Mouse (Mus musculus): ENCODE measurements around the gene Hlcs. TPM values are rescaled to one million over a fixed set of nuclear protein-coding genes. Genes with fewer than 3 reads are reported as not detected.

Hlcs gene
- 17.5 and 19.3 TPM in 2 replicates for polyA plus RNA-seq (2012; rRNA removed)

DNA sequence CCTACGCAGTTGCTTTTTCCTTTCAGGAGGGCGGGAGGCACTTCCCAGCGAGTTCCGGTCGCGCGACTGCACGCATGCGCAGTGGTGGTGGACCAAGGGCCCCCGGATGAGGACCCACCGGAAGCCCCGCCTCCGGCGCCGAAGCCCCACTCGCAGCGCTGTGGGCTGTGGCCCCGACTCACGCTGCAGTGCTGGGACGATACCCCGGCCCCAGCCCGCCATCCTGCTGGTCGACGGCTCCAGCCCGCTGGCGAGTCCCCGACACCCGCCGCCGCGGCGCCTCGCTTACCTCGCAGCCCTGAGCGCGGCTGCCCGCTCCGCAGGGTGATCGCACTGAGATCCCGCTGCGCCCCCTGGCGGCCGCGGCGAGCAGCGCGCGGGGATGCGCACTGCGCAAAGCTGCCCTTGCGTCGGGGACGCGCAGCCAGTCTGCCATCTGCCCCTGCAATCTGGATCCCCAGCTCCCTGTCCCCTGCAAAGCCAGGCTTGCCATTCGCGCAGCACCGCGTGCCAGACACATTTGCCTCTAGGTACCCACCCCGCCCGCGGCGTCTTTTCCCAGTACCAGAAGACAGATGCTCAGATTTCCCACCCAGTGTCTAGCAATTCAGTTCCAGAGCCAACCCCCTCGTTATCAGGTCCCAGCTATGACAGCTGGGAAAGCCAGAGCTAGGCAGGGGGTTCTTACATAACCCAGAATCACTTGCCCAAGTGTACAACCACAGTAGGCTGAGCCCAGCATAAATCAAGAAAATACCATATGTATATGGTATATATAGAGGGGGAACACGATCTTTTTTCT, at the start of gene Hlcs:
Gene Hlcs, minus strand, starts transcription at position 343 of the 802 bp plus-strand sequence.
- no peaks in the 10 kb centered on the region for H3K27me3 ChIP-seq (ENCODE audit: control insufficient read depth, insufficient read depth, low read length)
- H3K4me1 ChIP-seq (ENCODE audit: control insufficient read depth, insufficient read depth, low read length) = peaks cover 15% of the 10 kb centered on the region
- TF ChIP-seq CTCF (IDR thresholded peaks at IDR 0.05; ENCODE audit: borderline replicate concordance, insufficient read depth, low read depth, low read length) (peak; percentile 84), POLR2A (IDR thresholded peaks at IDR 0.05; ENCODE audit: borderline replicate concordance, insufficient read depth, low read length) (peak; percentile 69)
- 1% methylated on average over 62 of the region's 64 CpGs for WGBS
- H3K27ac ChIP-seq (ENCODE audit: insufficient read depth, low read length) = peak within 1 kb of the TSS; percentile 99
- DNase-seq = peak; percentile 98 to 99
- H3K4me3 ChIP-seq (replicated peaks; ENCODE audit: insufficient read depth, low read depth, low read length) = peak within 1 kb of the TSS; percentile 64

DNA sequence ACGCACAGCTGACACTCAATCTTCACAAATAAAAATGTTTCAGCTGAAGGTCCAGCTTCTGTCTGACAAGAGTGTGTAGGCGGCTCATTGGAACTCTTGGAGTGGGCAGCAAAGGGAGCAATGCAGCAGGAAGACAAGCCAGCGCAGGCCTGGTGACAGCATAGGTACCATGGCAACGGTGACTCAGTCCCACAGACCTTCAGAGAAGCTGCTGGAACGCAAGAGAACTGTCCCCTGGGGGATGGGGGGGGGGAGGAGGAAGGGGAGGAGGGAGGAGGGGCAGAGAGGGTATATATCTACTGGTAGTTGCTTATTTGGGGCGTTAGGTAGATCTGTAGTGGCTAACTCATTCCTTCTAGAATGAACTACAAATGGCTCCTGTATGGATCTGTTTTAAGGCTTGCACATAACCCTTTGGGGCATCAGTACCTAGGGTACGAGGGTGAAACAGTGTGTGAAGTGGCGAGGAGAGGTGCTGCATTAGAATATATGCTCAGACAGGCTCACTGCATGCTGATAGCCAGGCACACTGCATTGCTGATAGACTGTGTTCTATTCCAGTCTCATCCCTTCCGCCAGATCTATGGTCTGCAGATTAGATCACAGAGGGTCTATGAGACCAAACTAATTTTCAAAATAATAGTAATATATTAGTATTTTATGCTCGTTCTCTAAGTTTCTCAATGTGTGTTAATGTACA, 49.0 kb upstream of the Hlcs start:
- Histone ChIP-seq H3K4me1 (ENCODE audit: control insufficient read depth, insufficient read depth, low read length) (peaks cover 5% of the 10 kb centered on the region), H3K4me3 (replicated peaks; ENCODE audit: insufficient read depth, low read depth, low read length) (no peak overlapping the region), H3K27ac (ENCODE audit: insufficient read depth, low read length) (no peak overlapping the region), H3K27me3 (ENCODE audit: control insufficient read depth, insufficient read depth, low read length) (no peaks in the 10 kb centered on the region)
- TF ChIP-seq CTCF (IDR thresholded peaks at IDR 0.05; ENCODE audit: borderline replicate concordance, insufficient read depth, low read depth, low read length) (no peak), POLR2A (IDR thresholded peaks at IDR 0.05; ENCODE audit: borderline replicate concordance, insufficient read depth, low read length) (no peak)
- WGBS = 40% methylated on average over 10 of the region's 10 CpGs
- DNase-seq = peak; percentile 53 to 78

- H3K27me3 ChIP-seq (ENCODE audit: control insufficient read depth, insufficient read depth, low read length) = no peaks in the 10 kb centered on the region
- peaks cover 5% of the 10 kb centered on the region for H3K4me1 ChIP-seq (ENCODE audit: control insufficient read depth, insufficient read depth, low read length)
- H3K4me3 ChIP-seq (replicated peaks; ENCODE audit: insufficient read depth, low read depth, low read length) = no peak overlapping the region
- 67% methylated on average over 13 of the region's 13 CpGs for WGBS
- no peak for TF ChIP-seq CTCF (IDR thresholded peaks at IDR 0.05; ENCODE audit: borderline replicate concordance, insufficient read depth, low read depth, low read length)
- TF ChIP-seq POLR2A (IDR thresholded peaks at IDR 0.05; ENCODE audit: borderline replicate concordance, insufficient read depth, low read length) = no peak
- no peak overlapping the region for H3K27ac ChIP-seq (ENCODE audit: insufficient read depth, low read length)
- no peak for DNase-seq
These were observed 47.4 kb upstream of the Hlcs start for GRCm38 (mm10) chr16:94360578-94361350.

DNA sequence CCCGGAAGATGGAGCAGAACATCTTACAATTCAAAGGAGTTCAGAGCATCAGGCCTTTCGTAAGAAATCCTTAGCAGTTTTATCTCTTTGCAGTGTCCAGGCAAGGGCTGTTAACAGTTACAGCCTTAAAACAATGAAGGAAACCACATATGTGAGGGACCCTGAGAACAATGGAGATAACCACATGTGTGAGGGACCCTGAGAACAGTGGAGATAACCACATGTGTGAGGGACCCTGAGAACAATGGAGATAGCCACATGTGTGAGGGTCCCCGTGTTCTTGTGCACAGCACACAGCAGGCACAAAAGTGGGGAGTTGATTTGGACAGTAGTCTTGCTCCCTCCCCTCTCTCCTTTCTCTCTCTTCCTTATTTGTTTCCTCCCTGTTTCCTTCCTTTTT, 44.7 kb upstream of the Hlcs start:
- H3K4me3 ChIP-seq (replicated peaks; ENCODE audit: insufficient read depth, low read depth, low read length) = no peak overlapping the region
- no peaks in the 10 kb centered on the region for H3K27me3 ChIP-seq (ENCODE audit: control insufficient read depth, insufficient read depth, low read length)
- WGBS = 92% methylated on average over 3 of the region's 3 CpGs
- no peak for TF ChIP-seq CTCF (IDR thresholded peaks at IDR 0.05; ENCODE audit: borderline replicate concordance, insufficient read depth, low read depth, low read length)
- no peak for TF ChIP-seq POLR2A (IDR thresholded peaks at IDR 0.05; ENCODE audit: borderline replicate concordance, insufficient read depth, low read length)
- no peak overlapping the region for H3K27ac ChIP-seq (ENCODE audit: insufficient read depth, low read length)
- DNase-seq = no peak
- H3K4me1 ChIP-seq (ENCODE audit: control insufficient read depth, insufficient read depth, low read length) = peaks cover 5% of the 10 kb centered on the region

GRCm38 (mm10) chr16:94356776-94357494, 43.6 kb upstream of the Hlcs start:
- WGBS = 85% methylated on average over 11 of the region's 11 CpGs
- Histone ChIP-seq H3K27me3 (ENCODE audit: control insufficient read depth, insufficient read depth, low read length) (no peaks in the 10 kb centered on the region), H3K4me1 (ENCODE audit: control insufficient read depth, insufficient read depth, low read length) (peaks cover 2% of the 10 kb centered on the region; the same call in 1 of the 2 replicates), H3K4me3 (replicated peaks; ENCODE audit: insufficient read depth, low read depth, low read length) (no peak overlapping the region), H3K27ac (ENCODE audit: insufficient read depth, low read length) (no peak overlapping the region)
- no peak for DNase-seq
- no peak for TF ChIP-seq CTCF (IDR thresholded peaks at IDR 0.05; ENCODE audit: borderline replicate concordance, insufficient read depth, low read depth, low read length)
- no peak for TF ChIP-seq POLR2A (IDR thresholded peaks at IDR 0.05; ENCODE audit: borderline replicate concordance, insufficient read depth, low read length)

GRCm38 (mm10) chr16:94356046-94356445, 42.7 kb upstream of the Hlcs start:
- 82% methylated on average over 7 of the region's 7 CpGs for WGBS
- DNase-seq = no peak
- H3K27ac ChIP-seq (ENCODE audit: insufficient read depth, low read length) = no peak overlapping the region
- TF ChIP-seq CTCF (IDR thresholded peaks at IDR 0.05; ENCODE audit: borderline replicate concordance, insufficient read depth, low read depth, low read length) (no peak), POLR2A (IDR thresholded peaks at IDR 0.05; ENCODE audit: borderline replicate concordance, insufficient read depth, low read length) (no peak)
- H3K4me3 ChIP-seq (replicated peaks; ENCODE audit: insufficient read depth, low read depth, low read length) = no peak overlapping the region
- no peaks in the 10 kb centered on the region for H3K4me1 ChIP-seq (ENCODE audit: control insufficient read depth, insufficient read depth, low read length)
- no peaks in the 10 kb centered on the region for H3K27me3 ChIP-seq (ENCODE audit: control insufficient read depth, insufficient read depth, low read length)

DNA sequence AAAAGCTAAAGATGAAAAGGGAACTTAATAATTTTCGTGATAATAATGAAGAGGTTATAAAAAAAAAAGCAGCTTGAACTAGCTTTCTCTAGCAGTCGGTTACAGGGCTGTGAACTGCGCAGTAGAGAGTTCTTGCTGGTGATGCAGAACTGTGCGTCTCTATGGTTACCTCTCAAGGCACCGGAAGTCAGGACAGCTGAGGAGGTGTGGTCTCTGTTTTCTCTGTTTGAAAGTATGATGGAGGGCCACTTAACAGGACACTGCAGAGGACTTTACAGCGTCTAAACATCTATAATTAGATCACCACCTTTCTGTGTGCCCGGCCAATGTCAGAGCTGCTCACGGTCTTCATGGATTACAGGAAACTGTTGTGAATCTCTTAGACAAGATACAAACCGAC, 41.1 kb upstream of the Hlcs start:
- no peaks in the 10 kb centered on the region for H3K4me1 ChIP-seq (ENCODE audit: control insufficient read depth, insufficient read depth, low read length)
- TF ChIP-seq CTCF (IDR thresholded peaks at IDR 0.05; ENCODE audit: borderline replicate concordance, insufficient read depth, low read depth, low read length) = no peak
- TF ChIP-seq POLR2A (IDR thresholded peaks at IDR 0.05; ENCODE audit: borderline replicate concordance, insufficient read depth, low read length) = no peak
- DNase-seq = no peak
- no peak overlapping the region for H3K27ac ChIP-seq (ENCODE audit: insufficient read depth, low read length)
- H3K27me3 ChIP-seq (ENCODE audit: control insufficient read depth, insufficient read depth, low read length) = no peaks in the 10 kb centered on the region
- WGBS = 62% methylated on average over 9 of the region's 9 CpGs
- H3K4me3 ChIP-seq (replicated peaks; ENCODE audit: insufficient read depth, low read depth, low read length) = no peak overlapping the region

Data from cerebellum, adult 2 months (tissue).